Mouse (Mus musculus): ENCODE results near the gene Defb36.

The Defb36 gene

DNA sequence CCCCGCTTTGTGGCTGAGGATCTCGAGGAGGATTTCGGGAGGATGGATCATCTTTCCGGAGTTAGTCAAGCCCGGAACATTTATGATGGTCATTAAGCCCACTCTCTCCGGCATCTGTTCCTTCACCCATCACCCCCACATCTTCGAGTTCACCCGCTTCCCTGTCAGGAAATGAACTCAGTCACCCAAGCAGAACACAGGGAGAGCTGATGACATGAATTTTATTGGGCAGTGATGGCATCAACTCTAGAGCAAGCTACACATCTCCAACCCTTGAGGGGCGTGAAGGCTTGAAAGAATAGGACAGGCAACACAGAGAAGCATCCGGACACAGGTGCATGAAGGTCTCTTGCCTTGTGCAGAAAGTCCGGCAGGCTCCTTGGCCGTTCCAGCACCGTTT is 18.0 kb downstream of the Defb36 start:
- DNase-seq (ENCODE audit: low spot score in 2 of 2): no peak

GRCm38 (mm10) chr2:152622953-152623352 is 18.8 kb downstream of the Defb36 start, which contains the start of gene Defb25:
Gene Defb25, minus strand, starts transcription at chr2:152623053.
- no peak for DNase-seq (ENCODE audit: low spot score in 2 of 2)

DNA sequence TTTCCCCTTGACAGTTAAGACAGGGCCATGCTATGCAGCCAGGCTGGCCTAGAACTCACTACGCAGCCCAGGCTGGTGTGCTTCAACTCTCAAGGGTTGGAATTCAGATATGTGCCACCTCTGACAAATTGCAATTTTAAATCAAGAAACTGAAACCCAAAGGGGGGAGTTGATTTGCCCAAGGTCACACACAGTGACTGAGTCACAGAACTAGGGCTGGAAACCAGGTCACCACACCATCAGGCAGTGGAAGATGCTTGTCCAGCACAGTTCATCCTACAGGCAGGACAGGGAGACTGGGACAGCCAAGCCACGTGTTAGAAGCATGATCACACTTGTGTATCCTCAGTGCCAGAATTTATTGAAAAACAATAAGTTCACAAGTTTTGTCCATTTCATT is 20.4 kb downstream of the Defb36 start:
- no peak for DNase-seq (ENCODE audit: low spot score in 2 of 2)

- DNase-seq (ENCODE audit: low spot score in 2 of 2): no peak
Observed at GRCm38 (mm10) chr2:152625256-152625655, 21.1 kb downstream of the Defb36 start.

GRCm38 (mm10) chr2:152626774-152627591 is 22.9 kb downstream of the Defb36 start, which contains the start of gene Rem1:
Gene Rem1, plus strand, starts transcription at chr2:152626951.
- DNase-seq (ENCODE audit: low spot score in 2 of 2): peak; percentile 59 to 62

DNA sequence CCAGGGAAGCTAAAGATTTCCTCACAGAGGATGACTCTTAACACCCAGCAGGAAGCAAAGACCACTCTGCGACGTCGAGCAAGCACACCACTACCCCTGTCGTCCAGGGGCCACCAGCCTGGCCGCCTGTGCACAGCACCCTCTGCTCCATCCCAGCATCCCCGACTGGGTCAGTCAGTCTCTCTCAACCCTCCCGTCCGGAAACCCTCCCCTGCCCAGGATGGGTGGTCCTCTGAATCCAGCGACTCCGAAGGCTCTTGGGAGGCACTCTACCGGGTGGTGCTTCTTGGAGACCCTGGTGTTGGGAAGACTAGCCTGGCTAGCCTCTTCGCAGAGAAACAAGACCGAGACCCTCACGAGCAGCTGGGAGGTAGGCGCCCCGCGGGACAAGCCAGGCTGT is 23.9 kb downstream of the Defb36 start:
- DNase-seq (ENCODE audit: low spot score in 2 of 2): no peak

GRCm38 (mm10) chr2:152629239-152629638 is 25.1 kb downstream of the Defb36 start:
- DNase-seq (ENCODE audit: low spot score in 2 of 2): no peak

DNA sequence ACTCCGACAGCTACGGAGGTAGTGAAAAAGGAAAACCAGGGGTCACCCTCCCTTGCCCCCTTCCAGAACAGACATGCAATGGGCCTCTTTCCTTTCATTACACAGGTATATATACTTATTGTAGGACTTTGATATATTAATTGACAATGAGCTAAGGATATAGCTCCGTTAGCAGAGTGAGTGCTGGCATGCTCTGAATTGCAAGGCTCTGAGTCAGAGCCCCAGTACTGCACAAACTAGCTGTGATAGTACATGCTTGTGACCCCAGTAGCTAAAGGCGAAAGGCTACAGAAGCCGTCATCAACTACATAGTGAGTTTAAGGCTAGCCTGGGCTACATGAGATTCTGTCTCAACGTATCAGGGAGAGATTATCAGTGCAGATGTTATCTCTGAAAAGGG is 25.8 kb downstream of the Defb36 start:
- DNase-seq (ENCODE audit: low spot score in 2 of 2): no peak

- no peak for DNase-seq (ENCODE audit: low spot score in 2 of 2)
Observed at GRCm38 (mm10) chr2:152633334-152633733, 29.2 kb downstream of the Defb36 start.

GRCm38 (mm10) chr2:152634311-152634710 is 30.2 kb downstream of the Defb36 start:
- DNase-seq (ENCODE audit: low spot score in 2 of 2): no peak

DNA sequence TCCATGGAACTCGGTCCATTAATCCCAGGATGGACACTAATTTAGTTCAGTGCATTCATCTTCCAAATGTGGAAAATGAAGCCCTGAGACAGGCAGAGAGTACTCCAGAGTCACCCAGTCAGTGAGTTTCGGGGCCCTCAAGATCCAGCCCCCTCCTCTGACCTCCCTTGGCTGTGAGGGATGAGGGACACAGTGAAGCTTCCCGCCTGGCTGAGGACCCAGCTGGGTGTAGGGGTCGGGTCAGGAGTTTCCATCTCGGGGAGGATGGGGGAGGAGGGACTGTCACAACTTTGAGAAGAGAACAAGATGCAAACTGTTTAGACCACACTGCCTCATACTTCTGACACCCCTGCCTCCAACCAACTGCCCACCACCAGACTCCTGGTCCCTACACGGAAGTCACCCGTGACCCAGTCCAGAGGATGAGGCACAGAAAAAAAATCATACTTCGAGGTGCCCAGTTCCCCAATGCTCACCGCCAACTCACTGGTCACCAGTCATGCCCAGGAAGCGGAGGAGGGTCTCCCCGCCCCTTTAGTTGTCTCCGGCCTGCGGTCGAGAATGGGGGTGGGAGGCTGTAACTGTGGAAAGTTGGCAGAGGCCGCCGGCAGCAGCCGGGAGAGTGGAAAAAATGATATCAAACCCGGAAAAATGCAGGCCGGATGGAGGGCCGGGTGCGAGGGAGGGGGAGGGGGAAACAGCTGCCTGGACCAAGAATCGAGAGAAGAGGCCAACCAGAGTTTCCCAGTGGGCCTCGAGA is 32.3 kb downstream of the Defb36 start:
- DNase-seq (ENCODE audit: low spot score in 2 of 2): peak; percentile 80 to 85

- no peak for DNase-seq (ENCODE audit: low spot score in 2 of 2)
Observed at GRCm38 (mm10) chr2:152637006-152637322, 32.8 kb downstream of the Defb36 start.

DNA sequence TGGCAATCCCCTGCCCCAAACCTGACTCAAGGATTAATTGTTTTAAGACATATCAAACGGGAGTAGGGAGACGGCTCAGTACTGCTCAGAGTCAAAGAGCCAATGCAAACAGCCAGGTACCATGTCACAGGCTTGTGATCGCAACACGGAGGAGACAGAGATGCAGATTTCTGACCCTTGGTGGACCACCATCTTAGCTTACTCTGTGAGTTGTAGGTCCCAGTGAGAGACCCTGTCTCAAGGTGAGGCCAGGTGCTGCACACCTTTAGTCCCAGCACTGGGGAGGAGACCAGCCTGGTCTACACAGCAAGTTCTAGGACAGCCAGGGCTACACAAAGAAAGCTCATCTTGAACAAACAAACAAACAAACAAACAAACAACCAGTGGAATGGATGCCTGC is 33.3 kb downstream of the Defb36 start:
- no peak for DNase-seq (ENCODE audit: low spot score in 2 of 2)

- DNase-seq (ENCODE audit: low spot score in 2 of 2): no peak
Observed at GRCm38 (mm10) chr2:152638865-152639264, 34.7 kb downstream of the Defb36 start.

DNA sequence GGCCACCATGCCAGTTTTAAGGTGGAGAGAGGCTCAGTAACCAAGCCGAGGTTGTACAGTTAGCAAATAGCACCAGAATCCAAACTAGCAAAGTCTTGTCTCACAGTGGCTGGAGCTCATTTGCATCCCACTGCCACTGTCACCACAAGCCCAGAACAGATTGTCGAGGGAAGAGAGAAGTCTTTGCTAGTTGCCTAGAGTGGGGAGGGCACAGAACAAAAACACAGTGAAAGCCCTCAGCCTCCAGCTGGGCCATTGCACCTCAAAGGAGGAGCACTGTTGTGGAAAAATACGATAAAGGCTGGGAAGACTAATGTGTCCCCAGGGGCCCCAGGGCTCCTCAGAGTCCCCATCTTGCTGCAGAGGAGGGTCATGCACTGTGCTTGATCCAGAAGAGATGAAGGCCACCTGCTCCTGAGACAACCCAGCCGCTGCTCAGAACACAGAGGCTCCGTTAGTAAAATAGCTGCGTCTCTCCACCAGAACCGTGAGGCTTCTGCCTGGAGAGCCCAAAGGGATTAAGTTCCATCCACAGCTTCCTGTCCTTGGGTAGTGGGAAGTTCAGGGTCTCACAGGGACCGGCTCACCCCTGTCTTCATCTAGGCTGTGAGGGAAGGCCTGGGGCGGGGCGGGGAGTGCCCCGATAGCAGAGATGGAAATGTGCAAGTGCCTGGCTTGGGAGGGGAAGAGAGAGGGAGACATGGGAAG is 35.4 kb downstream of the Defb36 start:
- peak in 1 of 2 experiments; percentile 57 for DNase-seq (ENCODE audit: low spot score in 2 of 2)

DNA sequence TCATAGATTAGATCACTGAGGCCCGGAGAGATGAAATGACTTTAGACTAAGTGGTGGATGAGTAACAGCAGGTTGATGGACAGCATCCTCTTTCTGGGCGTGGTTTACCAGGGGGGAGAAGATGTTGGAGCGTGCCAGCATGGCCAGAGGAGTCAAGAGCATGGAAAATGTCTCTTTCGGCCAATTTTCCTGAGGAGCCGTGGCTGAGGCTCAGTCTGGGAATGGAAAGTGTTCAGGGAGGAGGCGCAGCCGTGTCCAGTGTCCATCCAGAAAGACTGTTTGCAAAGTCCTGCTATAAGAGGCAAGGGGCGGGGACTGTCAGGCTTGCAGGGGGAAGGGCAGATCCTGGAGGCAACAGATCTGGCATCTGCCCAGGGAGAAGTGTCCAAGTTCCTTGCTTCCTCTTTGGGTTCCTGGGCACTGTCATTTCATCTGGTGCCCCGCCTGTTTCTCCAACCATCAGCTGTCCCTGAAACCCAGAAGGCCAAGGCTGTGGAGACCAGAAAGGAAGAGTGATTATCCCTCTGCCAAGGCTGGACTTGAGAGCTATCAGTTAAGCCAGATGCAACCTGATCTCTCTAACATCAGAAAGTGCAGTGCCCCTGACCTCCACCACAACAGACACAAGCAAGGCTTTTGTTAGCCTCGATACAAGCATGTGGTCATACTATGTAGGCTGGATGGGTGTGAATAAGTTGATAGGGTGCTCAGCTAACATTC is 48.9 kb downstream of the Defb36 start:
- DNase-seq (ENCODE audit: low spot score in 2 of 2): peak; percentile 45 to 67

- DNase-seq (ENCODE audit: low spot score in 2 of 2): peak in 1 of 2 experiments; percentile 39
Observed at GRCm38 (mm10) chr2:152653874-152654715, 50.0 kb downstream of the Defb36 start.

GRCm38 (mm10) chr2:152657398-152657797 is 53.3 kb downstream of the Defb36 start:
- no peak for DNase-seq (ENCODE audit: low spot score in 2 of 2)

DNA sequence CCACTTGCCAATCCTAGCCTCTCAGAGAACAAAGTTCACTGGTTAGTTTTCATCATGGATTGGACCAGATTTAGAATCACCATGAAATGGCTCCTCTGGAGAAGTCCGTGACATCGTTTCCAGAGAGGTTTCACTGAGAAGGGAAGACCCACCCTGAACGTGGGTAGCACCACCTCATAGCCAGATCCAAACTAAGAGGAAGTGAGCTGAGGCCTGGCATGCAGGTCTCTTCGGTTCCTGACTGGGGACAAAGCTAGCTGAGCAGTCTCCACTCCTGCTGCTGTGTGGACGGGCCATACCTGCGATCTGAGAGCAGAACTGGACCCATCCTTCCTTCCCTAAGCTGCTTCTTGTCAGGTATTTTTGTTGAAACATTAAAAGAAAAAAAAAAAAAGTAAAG is 57.0 kb downstream of the Defb36 start:
- no peak for DNase-seq (ENCODE audit: low spot score in 2 of 2)
